Mouse (Mus musculus) ES-Bruce4 (cell line): ENCODE measurements around the gene Dynll2.

Source experiments
- CTCF ChIP-seq: IDR thresholded peaks from one replicate; pipeline ENCODE4 v1.8.1; 2011; ENCODE audit warnings: low read depth, low read length
- EP300 ChIP-seq: IDR thresholded peaks from 2 replicates; pipeline ENCODE4 v1.6.1; 2011; ENCODE audit warnings: low read depth, low read length; ENCODE audit not compliant: insufficient read depth
- POLR2A ChIP-seq: IDR thresholded peaks from one replicate; pipeline ENCODE4 v1.8.1; 2011; ENCODE audit warnings: low read length; ENCODE audit not compliant: insufficient read depth

DNA sequence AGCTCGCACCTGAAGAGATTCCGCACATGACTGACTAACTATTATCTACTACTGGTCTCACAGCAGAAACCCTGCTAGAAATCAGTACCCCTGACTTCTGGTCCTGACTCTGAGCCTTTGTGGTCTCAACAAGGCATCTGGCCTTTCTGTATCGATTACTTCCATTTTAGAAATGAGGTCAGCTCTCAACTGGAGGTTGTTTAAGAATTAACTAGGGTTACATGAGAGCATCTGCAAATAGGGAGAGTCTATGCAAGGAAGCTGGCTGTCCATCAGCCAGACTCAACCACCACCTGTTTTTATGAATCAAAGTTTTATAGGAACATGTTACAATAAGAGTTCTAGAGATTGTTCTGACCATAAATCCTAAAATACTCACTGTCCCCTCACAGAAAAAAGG, 2.8 kb downstream of the Dynll2 start:
- TF ChIP-seq CTCF (no peak), POLR2A (no peak), EP300 (no peak)
